Mouse (Mus musculus): ENCODE data around the gene Cend1. TPM values are rescaled to one million over a fixed set of nuclear protein-coding genes. Genes with fewer than 3 reads are reported as not detected.
A peak's percentile ranks its signal among the peaks of the same experiment; 100 is the strongest.
"Not testable (repeated sequence)": the region's sequence is repeated elsewhere in the genome, so short reads cannot be mapped to it uniquely, and the experiment has no call there.

Cend1 gene
- total RNA-seq, 2 experiments from 2014 or later: not detected

- not testable (repeated sequence) for ATAC-seq (replicated peaks; ENCODE audit: poor library complexity, severe bottlenecking)
Observed at GRCm38 (mm10) chr7:141446374-141446773, 17.1 kb upstream of the Cend1 start.

- peak; percentile 55 for ATAC-seq (replicated peaks; ENCODE audit: poor library complexity, severe bottlenecking)
Observed at GRCm38 (mm10) chr7:141443828-141444237, 14.5 kb upstream of the Cend1 start, which contains the start of gene Pidd1. TSS of gene Pidd1 (minus strand) at chr7:141444025.

GRCm38 (mm10) chr7:141443081-141443821 lies 14.0 kb upstream of the Cend1 start:
- peak; percentile 33 for ATAC-seq (replicated peaks; ENCODE audit: poor library complexity, severe bottlenecking)

- ATAC-seq (replicated peaks; ENCODE audit: poor library complexity, severe bottlenecking): no peak
Observed at GRCm38 (mm10) chr7:141442199-141442598, 12.9 kb upstream of the Cend1 start.

- ATAC-seq (replicated peaks; ENCODE audit: poor library complexity, severe bottlenecking): no peak
Observed at GRCm38 (mm10) chr7:141441460-141441859, 12.2 kb upstream of the Cend1 start.

- peak; percentile 20 for ATAC-seq (replicated peaks; ENCODE audit: poor library complexity, severe bottlenecking)
Observed at GRCm38 (mm10) chr7:141440613-141441012, 11.3 kb upstream of the Cend1 start.

- no peak for ATAC-seq (replicated peaks; ENCODE audit: poor library complexity, severe bottlenecking)
Observed at GRCm38 (mm10) chr7:141439811-141440210, 10.5 kb upstream of the Cend1 start.

- ATAC-seq (replicated peaks; ENCODE audit: poor library complexity, severe bottlenecking): no peak
Observed at GRCm38 (mm10) chr7:141439140-141439679, 9.9 kb upstream of the Cend1 start.

- ATAC-seq (replicated peaks; ENCODE audit: poor library complexity, severe bottlenecking): no peak
Observed at GRCm38 (mm10) chr7:141438201-141438968, 9.1 kb upstream of the Cend1 start.

- ATAC-seq (replicated peaks; ENCODE audit: poor library complexity, severe bottlenecking): peak; percentile 72
Observed at GRCm38 (mm10) chr7:141437178-141438120, 8.2 kb upstream of the Cend1 start, which contains the start of gene Slc25a22. TSS of gene Slc25a22 (minus strand) at chr7:141437892.

GRCm38 (mm10) chr7:141436523-141436892 lies 7.2 kb upstream of the Cend1 start:
- ATAC-seq (replicated peaks; ENCODE audit: poor library complexity, severe bottlenecking): no peak

GRCm38 (mm10) chr7:141435856-141436522 lies 6.7 kb upstream of the Cend1 start:
- ATAC-seq (replicated peaks; ENCODE audit: poor library complexity, severe bottlenecking): no peak

- ATAC-seq (replicated peaks; ENCODE audit: poor library complexity, severe bottlenecking): peak; percentile 71
Observed at GRCm38 (mm10) chr7:141435129-141435855, 6.0 kb upstream of the Cend1 start.

GRCm38 (mm10) chr7:141434464-141434863 lies 5.2 kb upstream of the Cend1 start:
- ATAC-seq (replicated peaks; ENCODE audit: poor library complexity, severe bottlenecking): no peak; the same call in 1 of the 2 replicates

GRCm38 (mm10) chr7:141433517-141434400 lies 4.5 kb upstream of the Cend1 start:
- ATAC-seq (replicated peaks; ENCODE audit: poor library complexity, severe bottlenecking): no peak

- no peak for ATAC-seq (replicated peaks; ENCODE audit: poor library complexity, severe bottlenecking)
Observed at GRCm38 (mm10) chr7:141432741-141433516, 3.6 kb upstream of the Cend1 start.

- ATAC-seq (replicated peaks; ENCODE audit: poor library complexity, severe bottlenecking): no peak
Observed at GRCm38 (mm10) chr7:141432186-141432611, 2.9 kb upstream of the Cend1 start.

All from granulocyte monocyte progenitor cell, adult 5-6 weeks (primary cell).